Comparison of ENCODE assay signal across 9 mouse cellular contexts in genomic region chr1:118980636-118981035, GRCm38 (mm10).
DNase-seq lines count a peak whose midpoint lies in the region; ATAC-seq lines count a peak whose summit lies in the region.
"Had no signal": no experiment of that assay in that cellular context is flagged by ENCODE, and none has a peak within 500 bp of the region (broad histone marks: within the 10 kb centered on the region; RNA-seq: fewer than 3 reads in every experiment).

No protein-coding gene starts in this region.

- H3K9me3 ChIP-seq in heart, embryonic 15.5 days (replicated peaks) = no peaks in the 10 kb centered on the region
- H3K9me3 ChIP-seq: embryonic facial prominence, embryonic 12.5 days had no signal

- intact Hi-C loops in heart, postnatal 25 days (cut with DNase I) = no loop called here

- H3K4me3 ChIP-seq in heart, embryonic 15.5 days = no peak overlapping the region
- H3K4me3 ChIP-seq: embryonic facial prominence, embryonic 12.5 days had no signal

- ATAC-seq in heart, embryonic 15.5 days (replicated peaks; ENCODE audit: insufficient number of reproducible peaks, insufficient read depth, low FRiP score, low read depth) = no peak

- H3K27ac ChIP-seq in heart, embryonic 15.5 days = peak overlapping the region; percentile 85

- H3K4me2 ChIP-seq in heart, embryonic 15.5 days = 0 out of 2 replicates have a peak overlapping the region, but pooled peaks have one; percentile 17

- H3K36me3 ChIP-seq in heart, embryonic 15.5 days = no peaks in the 10 kb centered on the region

- no peaks in the 10 kb centered on the region for H3K27me3 ChIP-seq in heart, embryonic 15.5 days
- H3K27me3 ChIP-seq: embryonic facial prominence, embryonic 12.5 days had no signal

- no peak for DNase-seq in heart, postnatal 25 days (ENCODE audit: low spot score)
- peak; percentile 85 for DNase-seq in retina, postnatal 1 day
- no peak for DNase-seq in retina, embryonic 14.5 days (ENCODE audit: low spot score)
- DNase-seq in kidney, postnatal 10 days = peak; percentile 41
- DNase-seq in testis, postnatal 10 days (ENCODE audit: low spot score) = peak; percentile 71
- no peak for DNase-seq in spleen, postnatal 4 days (ENCODE audit: low spot score in 2 of 2)
- DNase-seq in neural tube, embryonic 10.5 days (ENCODE audit: extremely low spot score, low spot score) = no peak

- WGBS in heart, embryonic 15.5 days = 22% methylated on average over 7 of the region's 7 CpGs

- H3K9ac ChIP-seq in heart, embryonic 15.5 days = no peak overlapping the region
- H3K9ac ChIP-seq: embryonic facial prominence, embryonic 12.5 days had no signal

- H3K4me1 ChIP-seq in heart, embryonic 15.5 days (replicated peaks) = peaks cover 61% of the 10 kb centered on the region

Comparison
In these comparisons a context has a peak if more than half of its experiments do, and no peak if none do; other contexts are left out.
1. DNase-seq: peak in retina, postnatal 1 day (single experiment), kidney, postnatal 10 days (single experiment) and testis, postnatal 10 days (single experiment); none in heart, postnatal 25 days (single experiment), retina, embryonic 14.5 days (single experiment), spleen, postnatal 4 days (0 of 2) and neural tube, embryonic 10.5 days (single experiment).